Mouse (Mus musculus): ENCODE data around the gene Cd274.
"Not testable (repeated sequence)": the region's sequence is repeated elsewhere in the genome, so short reads cannot be mapped to it uniquely, and the experiment has no call there.

Cd274 gene

DNA sequence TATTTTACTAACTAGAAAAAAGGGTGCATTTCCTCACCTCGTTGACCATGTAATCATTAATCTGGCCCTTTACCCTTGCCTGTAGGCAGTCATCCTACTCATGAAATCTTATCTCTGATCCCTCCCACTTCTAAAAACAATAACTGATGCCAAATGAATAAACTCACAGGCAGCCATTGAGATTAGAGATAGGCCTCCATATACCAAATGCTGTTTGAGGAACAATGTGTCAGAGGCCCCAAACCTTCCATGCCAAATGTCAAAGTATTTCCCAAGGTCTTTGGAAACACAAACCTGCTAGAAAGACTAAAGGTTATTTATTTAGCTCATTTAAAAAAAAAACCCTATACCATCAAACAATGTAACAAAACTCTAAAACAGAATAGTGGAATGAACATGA is 29.1 kb downstream of the Cd274 start:
- no peak for DNase-seq

DNA sequence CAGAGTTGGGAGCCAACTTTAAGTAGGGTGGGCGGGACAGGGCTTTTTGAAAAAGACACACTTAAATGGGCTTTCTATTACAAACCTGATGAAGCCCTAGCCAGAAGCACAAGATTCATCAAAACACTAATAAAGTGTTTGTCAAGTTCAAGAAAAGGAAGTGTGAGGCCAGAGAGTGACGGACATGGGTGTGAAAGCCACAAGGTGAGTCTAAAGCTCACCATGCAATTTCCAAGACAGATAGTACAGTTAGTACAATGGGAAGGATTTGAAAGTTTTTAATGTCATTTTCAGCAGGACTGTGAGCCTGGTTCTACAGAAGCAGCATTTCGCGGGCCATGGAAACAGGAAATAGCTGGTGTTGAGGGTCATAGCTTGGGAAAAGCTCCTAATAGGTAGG is 32.5 kb downstream of the Cd274 start:
- DNase-seq = no peak

DNA sequence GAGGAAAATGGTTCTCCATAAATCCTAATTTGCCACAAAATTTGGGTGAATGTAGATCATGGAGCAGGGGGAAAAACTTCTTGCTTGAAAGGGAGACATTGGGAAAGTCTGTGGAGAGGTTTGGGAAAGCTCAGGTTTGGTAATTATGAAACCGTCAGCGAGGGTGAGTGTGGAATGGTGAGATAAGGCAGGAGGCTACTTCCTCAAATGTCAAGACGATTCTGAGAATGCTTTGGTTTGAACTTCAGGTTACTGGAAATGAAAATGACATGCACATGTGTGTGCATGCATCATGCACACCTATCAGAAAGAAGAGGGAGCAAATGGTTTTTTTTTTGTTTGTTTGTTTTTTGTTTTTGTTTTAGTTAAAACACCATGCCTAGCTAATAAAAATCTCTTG is 33.2 kb downstream of the Cd274 start:
- DNase-seq = no peak

DNA sequence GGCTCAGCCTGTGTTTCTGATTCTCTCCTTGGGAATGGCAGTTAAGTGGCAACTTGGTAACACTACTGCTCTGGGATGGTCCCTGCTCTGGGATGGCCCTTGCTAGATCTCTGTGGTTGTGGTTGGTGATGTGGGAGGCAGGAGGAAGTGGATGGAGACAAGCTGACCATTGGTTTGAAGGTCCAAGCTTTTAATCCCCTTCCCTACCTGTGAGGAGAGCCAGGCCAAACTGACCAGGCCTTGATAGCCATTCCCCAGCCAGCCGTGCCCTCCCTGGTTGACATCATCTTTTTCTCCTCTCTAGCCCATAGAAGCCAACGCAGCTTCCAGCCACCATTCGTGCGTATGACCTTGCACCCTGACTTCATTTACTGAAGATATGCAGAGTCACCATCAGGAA is 35.4 kb downstream of the Cd274 start:
- no peak for DNase-seq

DNA sequence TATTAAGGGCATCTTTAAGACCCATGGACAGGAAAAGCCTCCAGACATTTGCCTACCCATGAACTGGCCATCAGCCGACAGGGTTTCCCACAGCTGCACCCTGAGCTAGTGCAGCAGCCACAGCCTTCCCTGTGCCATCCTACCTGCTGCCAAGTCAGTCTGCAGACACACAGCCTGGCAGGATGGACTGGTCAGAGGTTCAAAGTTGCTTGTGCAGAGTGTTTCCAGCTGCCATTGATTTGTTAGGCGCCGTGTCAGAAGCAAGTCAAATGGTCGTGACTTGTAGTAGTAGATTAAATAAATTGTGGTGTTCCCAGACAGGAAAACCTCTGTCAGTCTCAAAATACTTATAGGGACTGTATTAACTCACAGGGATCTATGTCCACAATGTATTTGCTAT is 36.0 kb downstream of the Cd274 start:
- DNase-seq = no peak

DNA sequence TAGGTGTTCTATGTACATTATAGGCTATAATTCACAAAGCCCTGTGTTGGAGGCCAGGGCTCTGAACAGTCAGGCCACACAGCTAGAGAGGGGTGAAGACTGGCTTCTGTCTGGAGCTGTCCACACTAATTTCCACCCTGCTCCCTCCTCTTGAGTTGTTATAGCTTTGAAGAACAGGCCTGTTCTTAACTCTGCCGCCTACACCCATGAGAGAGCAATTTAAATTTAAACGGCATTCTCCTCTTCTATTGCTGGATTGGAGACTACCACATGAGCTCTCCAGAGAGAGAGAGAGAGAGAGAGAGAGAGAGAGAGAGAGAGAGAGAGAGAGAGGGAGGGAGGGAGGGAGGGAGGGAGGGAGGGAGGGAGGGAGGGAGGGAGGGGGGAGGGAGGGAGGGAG is 38.1 kb downstream of the Cd274 start:
- DNase-seq = no peak

DNA sequence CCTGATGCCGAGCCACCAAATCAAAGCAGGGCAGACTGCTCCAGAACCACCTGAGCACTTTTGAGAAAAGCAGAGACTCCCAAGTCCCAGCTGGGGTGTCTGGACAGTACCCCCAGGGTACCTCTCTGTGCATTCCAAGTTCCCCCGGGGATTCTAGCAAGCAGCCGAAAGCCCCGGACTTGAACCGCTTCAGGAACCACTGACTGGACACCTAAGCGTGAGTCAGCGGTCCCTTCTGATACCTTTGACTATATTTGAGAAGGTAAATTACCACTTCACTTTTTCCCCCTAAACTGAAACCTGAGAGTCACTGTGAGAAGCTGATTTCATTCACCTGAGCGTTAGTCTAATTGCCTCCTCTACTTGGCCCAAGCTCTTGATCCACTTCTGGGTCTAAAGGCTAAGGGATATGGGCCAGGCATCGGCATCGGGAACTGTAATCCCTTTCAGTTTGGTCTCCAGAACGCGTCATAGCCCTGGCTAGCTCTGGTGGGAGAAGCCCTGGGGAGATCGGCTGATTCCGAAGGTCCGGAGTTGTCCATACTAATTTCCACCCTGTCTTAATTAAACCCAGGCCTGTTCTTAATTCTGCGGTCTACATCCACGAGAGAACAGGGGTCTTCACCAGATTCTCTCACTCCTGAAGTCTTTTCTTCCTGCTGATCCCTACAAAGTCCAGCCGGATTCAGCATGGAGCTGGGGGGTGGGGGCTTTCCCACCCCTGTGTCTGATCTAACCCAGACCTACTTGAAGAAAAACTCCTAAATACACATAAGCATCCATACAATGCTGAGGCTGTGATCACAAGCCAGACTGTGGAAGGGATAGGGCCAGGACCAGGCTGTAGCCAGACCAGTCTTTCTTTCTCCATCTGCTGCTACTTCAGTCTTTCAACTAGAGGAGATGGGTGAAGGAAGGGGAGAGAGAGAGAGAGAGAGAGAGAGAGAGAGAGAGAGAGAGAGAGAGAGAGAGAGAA is 39.1 kb downstream of the Cd274 start:
- no peak for DNase-seq

DNA sequence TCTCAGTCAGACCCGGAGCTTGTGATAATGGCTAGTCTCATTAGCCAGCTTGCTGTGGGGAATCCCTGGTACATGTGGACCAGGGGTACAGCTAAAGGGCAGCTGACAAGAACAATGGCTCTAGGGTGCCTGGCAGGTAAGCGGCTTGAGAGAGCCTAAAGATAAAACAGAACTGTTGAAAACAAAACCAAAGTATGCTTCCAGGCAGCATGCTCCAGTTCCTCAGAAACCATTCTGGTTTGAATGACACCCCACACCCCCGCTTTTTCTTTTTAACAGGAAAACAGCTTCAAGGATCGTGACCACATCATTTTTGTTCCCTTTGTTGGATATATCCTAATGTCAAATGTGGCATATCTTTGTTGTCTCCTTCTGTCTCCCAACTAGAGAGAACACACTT is 43.4 kb downstream of the Cd274 start, which contains the start of gene Pdcd1lg2:
TSS of gene Pdcd1lg2 (plus strand) at position 301 of the 400 bp plus-strand sequence.
- DNase-seq = no peak

DNA sequence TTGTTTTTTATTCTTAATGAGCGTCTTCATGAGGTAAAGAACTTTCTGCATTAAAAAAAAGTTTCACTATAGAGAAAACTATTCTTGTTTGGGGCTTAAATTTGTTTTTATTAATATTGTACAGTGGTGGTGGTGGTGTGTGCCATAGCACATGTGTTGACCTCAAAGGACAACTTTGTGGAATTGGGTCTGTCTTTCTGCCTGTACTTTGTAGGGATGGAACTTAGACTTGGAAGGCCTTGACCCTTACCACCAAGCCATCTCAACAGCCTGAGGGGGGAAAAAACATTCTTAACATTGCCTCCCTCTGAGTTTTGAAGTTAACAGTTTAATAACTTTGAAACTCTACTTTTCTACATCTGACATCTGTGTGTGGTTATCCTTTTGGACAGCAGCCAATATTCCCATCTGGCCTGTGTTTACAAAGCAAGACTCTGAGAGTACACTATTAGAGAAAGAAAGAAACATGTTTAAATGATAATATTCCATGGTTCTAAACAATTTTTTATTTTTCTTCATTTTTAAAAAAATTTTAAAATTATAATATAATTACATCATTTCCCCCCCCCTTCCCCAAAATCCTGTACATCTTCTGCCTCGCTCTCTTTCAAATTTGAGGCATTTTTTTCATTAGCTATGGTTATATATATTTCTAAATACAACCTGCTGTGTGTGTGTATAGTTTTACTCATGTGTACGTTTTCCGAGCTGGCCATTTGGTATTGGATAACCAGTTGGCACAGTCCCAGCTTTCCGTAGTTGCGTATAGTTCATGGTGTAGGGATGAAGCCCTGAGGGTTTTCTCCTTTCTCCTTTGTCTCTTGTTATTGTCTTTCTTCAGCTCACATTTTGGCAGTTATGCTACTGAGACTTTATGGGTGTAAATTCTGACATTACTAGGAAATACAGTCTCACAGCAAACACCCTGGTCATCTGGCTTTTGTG is 45.5 kb downstream of the Cd274 start:
- DNase-seq = no peak

DNA sequence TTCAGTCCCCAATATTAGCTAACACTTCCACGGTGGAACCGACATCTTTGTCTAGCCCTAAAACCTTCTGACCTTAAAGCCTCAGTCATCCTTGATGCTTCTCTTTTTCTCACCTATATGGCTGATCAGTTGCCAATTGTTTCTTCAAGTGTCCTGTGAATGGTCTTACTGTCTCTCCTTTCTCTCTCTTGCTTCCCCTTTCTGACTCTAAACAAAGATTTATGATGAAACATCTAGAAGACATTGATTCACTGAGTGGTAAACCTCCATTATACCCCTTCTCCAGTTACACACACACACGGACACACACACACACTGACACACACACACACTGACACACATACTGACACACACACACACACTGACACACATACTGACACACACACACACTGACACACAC is 47.3 kb downstream of the Cd274 start:
- DNase-seq = no peak

DNA sequence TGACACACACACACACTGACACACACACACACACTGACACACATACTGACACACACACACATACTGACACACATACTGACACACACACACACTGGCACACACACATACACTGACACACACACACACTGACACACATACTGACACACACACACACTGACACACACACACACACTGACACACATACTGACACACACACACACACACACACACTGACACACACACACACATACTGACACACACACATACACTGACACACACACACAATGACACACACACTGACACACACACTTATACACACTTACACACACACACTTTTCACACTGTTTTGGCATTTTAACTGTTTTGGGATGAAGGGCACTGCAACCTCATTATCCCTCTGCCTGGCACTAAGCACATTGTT is 47.7 kb downstream of the Cd274 start:
- not testable (repeated sequence) for DNase-seq

DNA sequence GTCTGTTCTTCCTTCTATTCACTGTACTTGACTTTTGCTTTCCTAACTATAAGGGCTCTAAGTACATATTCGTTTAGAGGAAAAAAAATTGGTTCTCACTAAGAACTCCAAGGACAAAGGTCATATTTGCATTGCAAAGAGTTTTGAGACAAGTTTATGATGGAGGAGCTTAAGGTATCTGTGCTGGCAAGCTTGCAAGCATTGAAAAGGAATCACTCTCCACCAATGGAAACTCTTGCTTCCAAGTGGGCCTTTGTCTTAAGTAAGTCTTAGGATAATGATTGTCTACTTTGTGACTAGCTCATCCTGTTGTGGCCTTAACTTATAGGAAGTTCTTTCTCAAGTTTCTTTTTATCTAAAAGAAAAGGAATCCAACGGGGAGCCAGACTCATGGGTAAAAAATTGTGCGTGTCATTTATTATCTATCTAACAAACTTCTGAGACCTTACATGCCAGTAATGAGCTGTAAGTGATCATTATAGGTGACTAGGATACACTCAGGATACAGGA is 49.2 kb downstream of the Cd274 start:
- no peak for DNase-seq

DNA sequence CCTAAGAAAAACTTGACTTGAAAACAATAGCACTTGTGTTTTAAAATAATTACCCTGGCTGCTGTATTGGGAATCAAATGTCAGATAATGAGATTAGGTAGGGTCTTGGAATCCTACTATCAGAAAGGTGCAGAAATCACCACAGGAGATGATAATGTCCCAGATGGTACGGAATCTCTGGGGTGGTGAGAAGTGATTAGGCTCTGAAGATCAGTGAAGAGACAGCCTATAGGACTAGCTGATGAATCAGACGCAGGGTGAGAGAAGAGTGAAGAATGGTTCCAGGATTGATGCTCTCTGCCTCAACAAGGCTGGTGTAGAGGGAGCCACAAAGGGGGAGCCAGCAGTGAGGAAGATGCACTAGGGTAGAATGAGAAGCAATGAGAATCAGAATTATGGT is 49.9 kb downstream of the Cd274 start:
- DNase-seq = no peak

DNA sequence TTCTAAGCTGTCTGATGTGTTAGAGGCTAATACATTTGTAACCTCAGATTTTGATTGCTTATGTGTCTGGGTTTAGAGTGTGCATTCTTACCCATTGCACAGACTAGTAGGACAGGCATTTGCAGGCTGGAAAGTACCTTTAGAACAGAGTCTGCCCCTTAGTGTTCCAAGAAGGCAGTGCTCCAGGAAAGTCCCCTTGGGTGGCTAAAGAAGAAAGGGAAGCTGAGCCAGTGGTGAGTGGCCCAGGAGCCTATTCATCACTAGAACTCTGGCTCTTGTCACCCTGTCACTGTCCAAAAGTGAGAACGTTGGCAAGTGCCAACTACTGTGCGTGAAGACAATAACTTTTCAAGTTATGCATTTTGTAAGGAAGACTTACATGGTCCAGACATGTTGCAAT is 50.6 kb downstream of the Cd274 start:
- no peak for DNase-seq

DNA sequence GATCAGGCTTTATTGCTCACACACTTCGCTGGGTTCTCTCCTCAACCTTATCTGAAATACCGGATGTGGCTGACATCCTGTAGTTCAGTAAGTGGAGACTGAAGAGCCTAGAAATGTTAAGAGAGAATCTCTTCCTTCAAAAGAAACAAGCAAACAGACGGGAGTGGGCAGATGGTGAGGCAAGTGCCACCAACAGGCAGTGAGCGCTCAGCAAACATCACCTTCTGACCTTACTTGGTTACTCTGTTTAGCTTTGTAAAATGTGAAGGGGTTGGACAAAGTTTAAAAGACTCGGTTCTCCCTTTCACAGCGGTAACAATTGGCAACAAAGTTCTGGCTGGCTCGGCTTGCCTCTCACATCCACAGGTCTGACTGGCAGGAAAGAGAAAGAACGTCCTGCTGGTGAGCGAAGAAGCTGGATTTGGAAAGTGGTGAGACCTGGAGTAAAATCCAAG is 51.4 kb downstream of the Cd274 start:
- DNase-seq = no peak

DNA sequence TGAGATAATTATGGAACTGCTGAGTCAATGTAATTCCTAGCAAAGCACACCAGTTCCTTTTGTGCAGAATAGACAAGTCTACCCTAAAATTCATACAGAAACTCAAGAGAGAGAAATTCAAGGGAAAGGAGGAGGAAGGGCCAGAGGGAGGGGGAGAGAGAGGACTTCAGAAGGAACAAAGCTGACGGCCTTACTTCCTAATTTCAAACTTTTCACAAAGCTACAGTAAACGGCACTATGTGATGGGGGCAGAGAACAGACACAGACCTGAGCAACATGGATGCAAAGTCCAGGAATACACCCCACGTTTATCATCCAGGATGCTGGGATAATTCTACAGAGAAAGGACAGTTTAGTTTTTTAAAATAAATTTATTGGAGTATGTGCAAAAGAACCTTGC is 52.3 kb downstream of the Cd274 start:
- no peak for DNase-seq

DNA sequence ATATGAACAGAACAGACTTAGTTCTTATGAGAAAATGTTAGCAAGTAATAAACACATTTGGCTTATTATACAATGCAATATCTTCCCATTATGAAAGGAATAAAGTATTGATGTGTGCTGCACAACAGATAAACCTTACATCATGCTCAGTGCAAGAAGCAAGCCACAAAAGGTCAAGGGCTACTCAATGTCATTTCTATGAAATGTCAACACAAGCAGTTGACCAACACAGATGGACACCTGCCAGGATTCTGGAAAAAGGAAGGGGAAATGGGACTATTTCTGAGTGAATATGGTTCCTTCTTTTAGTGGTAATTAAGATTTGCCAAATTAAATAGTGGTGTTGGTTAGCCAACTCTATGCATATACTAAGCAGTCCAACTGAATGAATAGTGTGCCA is 52.7 kb downstream of the Cd274 start:
- no peak for DNase-seq

DNA sequence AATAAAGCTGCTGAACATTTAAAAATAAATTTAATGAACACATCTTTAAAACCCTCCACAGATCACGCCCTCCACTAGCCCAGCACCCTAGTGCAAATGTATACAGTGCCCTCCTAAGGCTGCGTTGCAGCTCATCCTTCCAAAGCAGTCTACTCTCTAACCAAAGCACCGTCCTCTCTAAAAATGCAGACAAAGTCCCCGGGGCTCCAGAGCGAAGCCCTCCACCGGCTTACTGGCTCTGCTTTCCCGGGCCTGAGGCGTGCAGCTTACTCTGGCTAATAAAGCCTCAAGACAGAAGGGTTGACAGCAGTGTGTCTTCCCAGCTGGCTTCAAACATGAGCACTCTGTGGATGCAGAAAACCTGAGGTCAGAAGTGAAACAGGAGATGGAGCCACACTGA is 53.1 kb downstream of the Cd274 start:
- DNase-seq = no peak

DNA sequence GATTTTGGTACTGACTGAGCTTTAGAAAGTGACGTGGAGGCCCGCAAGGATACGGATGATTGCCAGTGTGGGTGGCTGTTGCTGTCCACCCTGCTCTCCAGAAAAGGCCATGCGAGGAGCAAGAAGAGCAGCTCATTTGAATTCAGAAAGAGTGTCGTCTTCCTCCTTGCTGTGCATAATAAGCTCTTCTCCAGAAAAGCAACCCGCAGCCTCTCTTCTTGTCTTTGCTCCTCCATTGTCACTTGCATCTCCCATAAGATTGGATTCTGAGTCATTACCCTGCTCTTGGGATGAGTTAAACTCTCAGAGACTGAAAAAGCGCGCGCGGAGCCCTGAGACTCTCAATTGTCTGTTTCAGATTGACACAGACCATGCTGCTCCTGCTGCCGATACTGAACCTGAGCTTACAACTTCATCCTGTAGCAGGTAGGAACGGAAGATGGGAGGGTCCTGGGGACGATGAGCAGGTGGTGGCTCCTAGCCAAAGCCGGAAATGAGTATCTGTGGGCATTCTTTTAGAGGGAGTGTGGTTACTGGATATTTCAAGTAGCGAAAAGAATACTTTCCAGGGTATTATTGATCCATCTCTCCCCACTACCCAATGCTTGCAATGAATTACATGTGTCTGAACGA is 54.9 kb downstream of the Cd274 start:
- no peak for DNase-seq

DNA sequence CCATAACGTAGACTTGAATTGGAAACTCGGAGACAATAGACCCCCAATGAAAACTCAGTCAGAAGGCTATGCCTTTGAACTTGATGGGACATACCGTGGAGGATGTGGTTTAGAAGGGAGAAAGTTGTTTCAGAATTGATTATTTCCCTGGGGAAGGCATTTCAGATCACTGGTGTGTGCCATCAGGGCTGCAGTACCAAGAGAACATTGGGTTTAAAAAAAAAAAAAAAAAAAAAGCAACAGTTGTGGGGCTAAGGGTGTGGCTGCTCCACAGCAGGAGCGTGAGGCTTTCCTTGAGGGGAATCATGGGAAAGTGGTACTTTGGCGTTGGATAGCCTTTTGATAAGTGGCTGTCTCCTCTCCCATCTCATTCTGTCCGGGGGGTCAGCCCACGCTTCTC is 55.5 kb downstream of the Cd274 start:
- no peak for DNase-seq

DNA sequence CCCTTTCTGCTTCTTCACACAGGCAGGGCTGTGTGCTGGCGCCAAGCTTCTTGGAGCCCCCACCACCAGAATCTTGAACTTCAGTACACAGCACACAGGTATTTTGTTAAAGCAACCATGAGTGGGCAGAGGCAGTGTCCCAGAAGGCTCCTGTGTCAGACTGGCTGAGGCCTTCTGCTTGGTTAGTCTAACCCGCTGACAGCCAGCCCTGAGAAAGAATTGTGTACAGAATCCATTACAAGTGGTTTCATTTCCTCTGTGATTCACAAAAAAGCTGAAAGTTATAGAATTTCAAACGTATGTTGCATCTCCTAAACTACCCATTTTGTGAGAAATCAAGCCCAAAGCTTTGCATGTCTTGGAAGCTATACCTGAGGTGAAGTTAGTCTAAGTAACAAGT is 63.3 kb downstream of the Cd274 start:
- no peak for DNase-seq

DNA sequence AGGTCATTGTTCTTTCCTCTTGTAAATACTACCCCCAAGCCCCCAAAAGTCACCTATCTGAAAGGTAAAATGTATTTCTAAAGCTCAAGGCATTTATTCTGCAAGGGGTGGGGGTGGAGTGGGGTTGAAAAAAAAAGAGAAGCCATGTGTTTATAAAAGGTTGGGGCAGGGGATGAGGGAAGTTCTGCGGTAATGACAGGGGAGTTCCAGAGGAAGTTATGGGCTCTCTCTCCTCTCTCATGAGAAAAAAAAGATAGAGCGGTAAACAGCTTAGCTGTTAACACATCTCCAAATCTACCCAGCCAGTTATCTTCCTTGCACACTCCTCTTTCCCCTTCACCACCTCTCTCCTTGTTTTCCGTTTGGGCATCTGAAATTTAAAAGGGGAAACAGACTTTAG is 63.7 kb downstream of the Cd274 start:
- DNase-seq = no peak
